Mouse (Mus musculus) stomach, postnatal 0 days (tissue): Measurements from ENCODE around the gene Zfp292. TPM values are rescaled to one million over a fixed set of nuclear protein-coding genes. Genes with fewer than 3 reads are reported as not detected.
"Not testable (repeated sequence)": the region's sequence is repeated elsewhere in the genome, so short reads cannot be mapped to it uniquely, and the experiment has no call there.

Experiments
- ATAC-seq: fragments of 200-750 bp; cut with Nextera tagmentation; 2 replicates; pipeline ENCODE4 v1.8.0; 2017; ENCODE audit not compliant: low FRiP score, low TSS enrichment
- DNase-seq: peaks from one replicate; pipeline ENCODE4 v3.0.0-alpha.2; 2016; ENCODE audit warnings: low spot score
- H3K27ac ChIP-seq: fragments of 300-500 bp; sonication (generic); replicated peaks from 2 replicates; pipeline ENCODE4 v1.5.1; 2014; ENCODE audit warnings: mild to moderate bottlenecking, control low read depth
- H3K27me3 ChIP-seq: fragments of 300-500 bp; sonication (generic); 2 replicates; pipeline ENCODE4 v1.6.1; 2014; ENCODE audit warnings: low read length; ENCODE audit not compliant: control insufficient read depth, insufficient read depth
- H3K36me3 ChIP-seq: fragments of 300-500 bp; sonication (generic); 2 replicates; pipeline ENCODE4 v1.6.1; 2014; ENCODE audit warnings: low read length, mixed read lengths; ENCODE audit not compliant: control insufficient read depth, insufficient read depth
- H3K4me1 ChIP-seq: fragments of 300-500 bp; sonication (generic); replicated peaks from 2 replicates; pipeline ENCODE4 v1.6.1; 2014; ENCODE audit warnings: antibody characterized with exemption; ENCODE audit not compliant: control insufficient read depth, insufficient read depth
- H3K4me2 ChIP-seq: fragments of 300-500 bp; sonication (generic); replicated peaks from 2 replicates; pipeline ENCODE4 v1.6.1; 2014; ENCODE audit warnings: low read depth, mild to moderate bottlenecking, control low read depth, moderate library complexity
- H3K4me3 ChIP-seq: fragments of 300-500 bp; sonication (generic); 2 replicates; pipeline ENCODE4 v1.5.1; 2014; ENCODE audit warnings: low read depth, low read length, control low read depth
- H3K9ac ChIP-seq: fragments of 300-500 bp; sonication (generic); 2 replicates; pipeline ENCODE4 v1.6.1; 2014; ENCODE audit warnings: mild to moderate bottlenecking, low read length, control low read depth, mixed read lengths
- H3K9me3 ChIP-seq: fragments of 300-500 bp; sonication (generic); 2 replicates; pipeline ENCODE4 v1.6.1; 2016; ENCODE audit warnings: low read length; ENCODE audit not compliant: control insufficient read depth
- CTCF ChIP-seq: IDR thresholded peaks from 2 replicates; pipeline ENCODE4 v1.5.1; 2016; ENCODE audit warnings: antibody characterized with exemption, low read depth, mild to moderate bottlenecking, moderate library complexity
- EP300 ChIP-seq: optimal IDR thresholded peaks from 2 replicates; pipeline ENCODE3; 2016; ENCODE audit warnings: antibody characterized with exemption
- WGBS: fragments of 180-500 bp; shearing (Covaris S2); extraction: QIAGEN DNeasy Blood & Tissue Kit; methylation state at CpG from one replicate; pipeline ENCODE4 v1.1.7; 2014; 5-methylcytosine and 5-hydroxymethylcytosine counted together
- polyA plus RNA-seq: library from polyadenylated mRNA; unstranded; fragments of >200 nt; fragmentation: Nextera tagmentation; extraction: Ambion mirVana; gene quantifications from 2 replicates; pipeline ENCODE4 v1.2.1, GENCODE M21; 2015

The Zfp292 gene
- polyA plus RNA-seq, 1 experiment from 2014 or later: 5.6 TPM

- H3K4me3 ChIP-seq: no peak overlapping the region
- DNase-seq (no peak), ATAC-seq (peak; percentile 42; the same call in 1 of the 2 replicates)
- no peaks in the 10 kb centered on the region for H3K9me3 ChIP-seq
- no peaks in the 10 kb centered on the region for H3K36me3 ChIP-seq
- no peaks in the 10 kb centered on the region for H3K27me3 ChIP-seq
- H3K4me1 ChIP-seq: no peaks in the 10 kb centered on the region
- H3K9ac ChIP-seq: no peak overlapping the region
- H3K27ac ChIP-seq: no peak overlapping the region
- TF ChIP-seq EP300: no peak
- H3K4me2 ChIP-seq: no peak overlapping the region
- 52% methylated on average over 7 of the region's 7 CpGs for WGBS
Measured at GRCm38 (mm10) chr4:34908127-34908526, 25.4 kb upstream of the Zfp292 start.

GRCm38 (mm10) chr4:34907026-34907425 lies 24.3 kb upstream of the Zfp292 start:
- TF ChIP-seq EP300 (no peak), CTCF (no peak)
- Histone ChIP-seq H3K4me1 (no peaks in the 10 kb centered on the region), H3K27ac (no peak overlapping the region), H3K27me3 (no peaks in the 10 kb centered on the region), H3K36me3 (no peaks in the 10 kb centered on the region), H3K4me2 (no peak overlapping the region), H3K9me3 (no peaks in the 10 kb centered on the region), H3K9ac (no peak overlapping the region), H3K4me3 (no peak overlapping the region)
- no peak for DNase-seq
- 37% methylated on average over 14 of the region's 14 CpGs for WGBS
- no peak for ATAC-seq

GRCm38 (mm10) chr4:34906151-34906550 lies 23.4 kb upstream of the Zfp292 start:
- H3K27ac ChIP-seq: no peak overlapping the region
- H3K9me3 ChIP-seq: no peaks in the 10 kb centered on the region
- H3K4me3 ChIP-seq: no peak overlapping the region
- no peak for TF ChIP-seq EP300
- no peak for TF ChIP-seq CTCF
- no peak overlapping the region for H3K4me2 ChIP-seq
- ATAC-seq (no peak), DNase-seq (no peak)
- WGBS: 71% methylated on average over 4 of the region's 4 CpGs
- H3K36me3 ChIP-seq: no peaks in the 10 kb centered on the region
- no peaks in the 10 kb centered on the region for H3K27me3 ChIP-seq
- H3K9ac ChIP-seq: no peak overlapping the region
- no peaks in the 10 kb centered on the region; the same call in 1 of the 2 replicates for H3K4me1 ChIP-seq

GRCm38 (mm10) chr4:34905396-34905795 lies 22.6 kb upstream of the Zfp292 start:
- Histone ChIP-seq H3K4me2 (no peak overlapping the region), H3K9ac (no peak overlapping the region), H3K27ac (no peak overlapping the region), H3K9me3 (no peaks in the 10 kb centered on the region), H3K4me3 (no peak overlapping the region), H3K27me3 (no peaks in the 10 kb centered on the region), H3K4me1 (no peaks in the 10 kb centered on the region; the same call in 1 of the 2 replicates), H3K36me3 (no peaks in the 10 kb centered on the region)
- ATAC-seq (no peak), DNase-seq (peak; percentile 31)
- TF ChIP-seq CTCF: peak; percentile 63
- TF ChIP-seq EP300: no peak
- WGBS: 71% methylated on average over 5 of the region's 5 CpGs

- ATAC-seq, H3K4me1 ChIP-seq, H3K36me3 ChIP-seq, H3K4me3 ChIP-seq, H3K9me3 ChIP-seq, H3K27ac ChIP-seq, H3K9ac ChIP-seq, H3K27me3 ChIP-seq, H3K4me2 ChIP-seq, DNase-seq: not testable (repeated sequence)
- WGBS: 31% methylated on average over 3 of the region's 3 CpGs
Measured at GRCm38 (mm10) chr4:34901582-34901981, 18.8 kb upstream of the Zfp292 start.

GRCm38 (mm10) chr4:34901166-34901565 lies 18.4 kb upstream of the Zfp292 start:
- ATAC-seq: no peak
- TF ChIP-seq CTCF (no peak), EP300 (no peak)
- Histone ChIP-seq H3K27me3 (no peaks in the 10 kb centered on the region), H3K36me3 (no peaks in the 10 kb centered on the region), H3K4me2 (no peak overlapping the region), H3K9ac (no peak overlapping the region), H3K9me3 (no peaks in the 10 kb centered on the region), H3K4me1 (no peaks in the 10 kb centered on the region; the same call in 1 of the 2 replicates), H3K27ac (no peak overlapping the region), H3K4me3 (no peak overlapping the region)
- 61% methylated on average over 4 of the region's 4 CpGs for WGBS
- no peak for DNase-seq
